8 mouse cellular contexts compared by ENCODE assay signal in the genomic region with DNA sequence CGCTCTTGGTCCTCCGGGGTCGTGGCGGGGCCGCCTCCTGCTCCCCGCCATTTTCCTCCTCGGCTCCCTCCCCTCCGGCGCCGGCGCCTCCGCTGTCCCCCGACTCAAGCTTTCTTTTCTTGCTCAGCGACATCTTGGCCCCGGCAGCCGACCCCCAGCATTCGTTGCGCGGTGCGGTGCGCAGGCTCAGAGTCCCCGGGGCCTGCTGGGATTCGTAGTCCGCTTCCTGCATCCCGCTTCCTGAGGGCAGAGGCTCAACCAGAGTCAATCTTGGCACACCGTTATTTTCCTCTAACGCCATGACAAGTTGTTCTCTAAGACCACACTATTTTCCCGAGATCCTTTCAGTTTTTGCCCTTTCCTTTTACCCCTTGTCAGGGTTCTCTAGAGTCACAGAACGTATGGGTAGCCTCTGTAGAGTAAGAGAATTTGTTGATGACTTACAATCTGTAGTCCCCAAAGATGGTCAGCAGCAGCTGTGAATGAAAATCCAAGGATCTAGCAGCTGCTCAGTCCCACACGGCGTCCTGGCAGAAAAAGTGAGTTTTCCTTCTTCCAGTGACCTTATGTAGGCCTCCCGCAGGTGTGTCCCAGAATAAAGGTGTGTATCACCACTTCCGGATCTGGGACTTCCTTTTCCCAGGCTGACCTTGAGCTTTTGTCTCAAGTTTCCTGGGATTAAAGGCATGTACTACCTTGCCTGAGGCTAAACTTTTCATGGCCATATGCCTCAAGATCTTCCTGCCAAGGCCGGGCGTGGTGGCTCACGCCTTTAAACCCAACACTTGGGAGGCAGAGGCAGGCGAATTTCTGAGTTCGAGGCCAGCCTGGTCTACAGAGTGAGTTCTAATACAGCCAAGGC. TPM values are rescaled to one million over a fixed set of nuclear protein-coding genes. Genes with fewer than 3 reads are reported as not detected.
A peak's percentile ranks its signal among the peaks of the same experiment; 100 is the strongest.
DNase-seq lines count a peak whose midpoint lies in the region; ATAC-seq and TF ChIP-seq lines count a peak whose summit lies in the region.

A gene (minus strand): TSS at position 160 of the 862 bp plus-strand sequence.

- no peaks in the 10 kb centered on the region for H3K9me3 ChIP-seq in embryonic facial prominence, embryonic 11.5 days (replicated peaks; ENCODE audit: control insufficient read depth, low read length)
- no peaks in the 10 kb centered on the region for H3K9me3 ChIP-seq in intestine, postnatal 0 days (ENCODE audit: control insufficient read depth)
- no peaks in the 10 kb centered on the region for H3K9me3 ChIP-seq in midbrain, embryonic 10.5 days (replicated peaks)

- WGBS in embryonic facial prominence, embryonic 11.5 days = 19% methylated on average over 38 of the region's 38 CpGs
- WGBS in intestine, postnatal 0 days = 17% methylated on average over 36 of the region's 38 CpGs
- 20% methylated on average over 38 of the region's 38 CpGs for WGBS in midbrain, embryonic 10.5 days

- intact Hi-C loops in left cerebral cortex, postnatal 36 days (cut with DNase I) = loop anchor here (2.0 to 5.0 kb wide), 2 partner anchors 108 to 826 kb away; no protein-coding TSS in a partner anchor

- TF ChIP-seq CTCF in intestine, postnatal 0 days (IDR thresholded peaks at IDR 0.05; ENCODE audit: low read depth) = no peak

- no peaks in the 10 kb centered on the region; the same call in 1 of the 2 replicates for H3K36me3 ChIP-seq in embryonic facial prominence, embryonic 11.5 days (replicated peaks; ENCODE audit: control insufficient read depth, insufficient read depth, low read depth, low read length)
- H3K36me3 ChIP-seq in intestine, postnatal 0 days (ENCODE audit: control insufficient read depth, insufficient read depth) = peaks cover 14% of the 10 kb centered on the region; the same call in 1 of the 2 replicates
- peaks cover 18% of the 10 kb centered on the region for H3K36me3 ChIP-seq in midbrain, embryonic 10.5 days

- peak within 1 kb of the TSS; percentile 97 for H3K9ac ChIP-seq in embryonic facial prominence, embryonic 11.5 days (replicated peaks; ENCODE audit: low read length)
- H3K9ac ChIP-seq in intestine, postnatal 0 days (ENCODE audit: low read depth, low read length) = peak within 1 kb of the TSS; percentile 82

- peak; percentile 87 for DNase-seq in 416B (ENCODE audit: low read depth)
- peak; percentile 91 for DNase-seq in adrenal gland, postnatal 25 days
- DNase-seq in embryonic facial prominence, embryonic 11.5 days (ENCODE audit: low spot score) = peak; percentile 93
- peak; percentile 93 for DNase-seq in left cerebral cortex, postnatal 36 days (ENCODE audit: low spot score in 2 of 2)
- DNase-seq in midbrain, embryonic 10.5 days (ENCODE audit: low spot score) = peak; percentile 91
- peak; percentile 75 to 86 for DNase-seq in spleen, adult 18-20 months

- peak within 1 kb of the TSS; percentile 67 for H3K4me2 ChIP-seq in embryonic facial prominence, embryonic 11.5 days (ENCODE audit: low read depth, low read length)
- H3K4me2 ChIP-seq in intestine, postnatal 0 days (replicated peaks; ENCODE audit: low read depth) = peak within 1 kb of the TSS; percentile 88

- peak within 1 kb of the TSS; percentile 92 for H3K4me3 ChIP-seq in embryonic facial prominence, embryonic 11.5 days (ENCODE audit: low read depth, low read length)
- peak within 1 kb of the TSS; percentile 89 for H3K4me3 ChIP-seq in intestine, postnatal 0 days (ENCODE audit: low read depth, low read length)
- H3K4me3 ChIP-seq in midbrain, embryonic 10.5 days = peak within 1 kb of the TSS; percentile 90

- no peaks in the 10 kb centered on the region for H3K4me1 ChIP-seq in embryonic facial prominence, embryonic 11.5 days (ENCODE audit: control insufficient read depth, insufficient read depth, low read length)
- H3K4me1 ChIP-seq in intestine, postnatal 0 days (replicated peaks; ENCODE audit: control insufficient read depth, insufficient read depth, low read length) = no peaks in the 10 kb centered on the region; the same call in 1 of the 2 replicates
- H3K4me1 ChIP-seq in midbrain, embryonic 10.5 days = peaks cover 24% of the 10 kb centered on the region

- H3K27ac ChIP-seq in embryonic facial prominence, embryonic 11.5 days (replicated peaks; ENCODE audit: low read depth, low read length) = peak within 1 kb of the TSS; percentile 87
- peak within 1 kb of the TSS; percentile 75 for H3K27ac ChIP-seq in intestine, postnatal 0 days (ENCODE audit: low read depth, low read length)
- H3K27ac ChIP-seq in midbrain, embryonic 10.5 days (replicated peaks) = peak within 1 kb of the TSS; percentile 96

- ATAC-seq in embryonic facial prominence, embryonic 11.5 days (replicated peaks; ENCODE audit: insufficient number of reproducible peaks, low FRiP score, low TSS enrichment, low read depth) = peak; percentile 92
- peak; percentile 88 for ATAC-seq in granulocyte monocyte progenitor cell, adult 5-6 weeks (replicated peaks; ENCODE audit: poor library complexity, severe bottlenecking)
- ATAC-seq in intestine, postnatal 0 days = peak; percentile 87

- H3K27me3 ChIP-seq in embryonic facial prominence, embryonic 11.5 days (ENCODE audit: control insufficient read depth, insufficient read depth, low read length) = no peaks in the 10 kb centered on the region
- H3K27me3 ChIP-seq in intestine, postnatal 0 days (replicated peaks; ENCODE audit: control insufficient read depth, insufficient read depth, low read length) = no peaks in the 10 kb centered on the region
- H3K27me3 ChIP-seq in midbrain, embryonic 10.5 days (ENCODE audit: low read depth, poor library complexity, severe bottlenecking) = no peaks in the 10 kb centered on the region

RNA-seq across cellular contexts. Expression of the gene that starts here (rescaled TPM):
- 11.0 and 13.9 TPM in 2 replicates for total RNA-seq in adrenal gland, postnatal 25 days (2021)
- 37.7 and 38.8 TPM in 2 replicates for polyA plus RNA-seq in embryonic facial prominence, embryonic 11.5 days (2014; fragmentation: Nextera tagmentation; extraction: Ambion mirVana)
- 8.6 and 16.5 TPM in 2 replicates for total RNA-seq in granulocyte monocyte progenitor cell, adult 5-6 weeks (2014; fragmentation: Nextera tagmentation)
- total RNA-seq in granulocyte monocyte progenitor cell, adult 5-6 weeks (2017) = 11.4 and 15.0 TPM in 2 replicates
- 7.3 and 9.4 TPM in 2 replicates for polyA plus RNA-seq in intestine, postnatal 0 days (2015; fragmentation: Nextera tagmentation; extraction: Ambion mirVana)
- total RNA-seq in left cerebral cortex, postnatal 36 days (2021) = 10 to 100 TPM; 13.7 to 14.6 TPM
- 27.4 and 28.2 TPM in 2 replicates for polyA plus RNA-seq in midbrain, embryonic 10.5 days (2016; fragmentation: Nextera tagmentation; extraction: Ambion mirVana)

Comparison
In these comparisons a context has a peak if more than half of its experiments do, and no peak if none do; other contexts are left out.
1. Peak in every context shown above with its lines: DNase-seq, ATAC-seq, H3K4me3 ChIP-seq and H3K27ac ChIP-seq.